Mouse (Mus musculus) liver, embryonic 11.5 days (tissue): ENCODE results near the gene Rassf5. TPM values are rescaled to one million over a fixed set of nuclear protein-coding genes. Genes with fewer than 3 reads are reported as not detected.
A peak's percentile ranks its signal among the peaks of the same experiment; 100 is the strongest.
"Not testable (repeated sequence)": the region's sequence is repeated elsewhere in the genome, so short reads cannot be mapped to it uniquely, and the experiment has no call there.

Experiments
- ATAC-seq: fragments of 200-750 bp; cut with Nextera tagmentation; replicated peaks from 2 replicates; pipeline ENCODE4 v1.8.0; 2017; ENCODE audit warnings: moderate number of reproducible peaks, mild to moderate bottlenecking, moderate TSS enrichment, moderate library complexity; ENCODE audit not compliant: low FRiP score
- DNase-seq: peaks from one replicate; pipeline ENCODE4 v3.0.0-alpha.2; 2017; ENCODE audit warnings: low spot score
- H3K27ac ChIP-seq: fragments of 300-500 bp; sonication (generic); 2 replicates; pipeline ENCODE4 v1.5.1; 2014; ENCODE audit warnings: mild to moderate bottlenecking, low read depth, low read length, control low read depth
- H3K27me3 ChIP-seq: fragments of 300-500 bp; sonication (generic); replicated peaks from 2 replicates; pipeline ENCODE4 v1.6.1; 2014; ENCODE audit warnings: low read length, mixed read lengths; ENCODE audit not compliant: control insufficient read depth, insufficient read depth
- H3K36me3 ChIP-seq: fragments of 300-500 bp; sonication (generic); 2 replicates; pipeline ENCODE4 v1.6.1; 2014; ENCODE audit warnings: mild to moderate bottlenecking, low read length, moderate library complexity, mixed read lengths; ENCODE audit not compliant: control insufficient read depth, insufficient read depth
- H3K4me1 ChIP-seq: fragments of 300-500 bp; sonication (generic); replicated peaks from 2 replicates; pipeline ENCODE4 v1.6.1; 2014; ENCODE audit warnings: low read length, mixed read lengths; ENCODE audit not compliant: control insufficient read depth, insufficient read depth
- H3K4me2 ChIP-seq: fragments of 300-500 bp; sonication (generic); 2 replicates; pipeline ENCODE4 v1.6.1; 2014; ENCODE audit warnings: mild to moderate bottlenecking, control low read depth, moderate library complexity
- H3K4me3 ChIP-seq: fragments of 300-500 bp; sonication (generic); 2 replicates; pipeline ENCODE4 v1.5.1; 2014; ENCODE audit warnings: low read depth, low read length, control low read depth
- H3K9ac ChIP-seq: fragments of 300-500 bp; sonication (generic); 2 replicates; pipeline ENCODE4 v1.6.1; 2014; ENCODE audit warnings: low read depth, low read length, control low read depth
- H3K9me3 ChIP-seq: fragments of 300-500 bp; sonication (generic); 2 replicates; pipeline ENCODE4 v1.6.1; 2016; ENCODE audit warnings: low read length, inconsistent platforms, mixed read lengths; ENCODE audit not compliant: control insufficient read depth
- WGBS: fragments of 180-500 bp; shearing (Covaris S2); extraction: QIAGEN DNeasy Blood & Tissue Kit; methylation state at CpG from one replicate; pipeline ENCODE4 v1.1.7; 2014; 5-methylcytosine and 5-hydroxymethylcytosine counted together
- polyA plus RNA-seq: library from polyadenylated mRNA; unstranded; fragments of >200 nt; fragmentation: Nextera tagmentation; extraction: Ambion mirVana; gene quantifications from 2 replicates; pipeline ENCODE4 v1.2.1, GENCODE M21; 2014

Gene Rassf5
- polyA plus RNA-seq, 1 experiment from 2014 or later = 3.7 TPM

DNA sequence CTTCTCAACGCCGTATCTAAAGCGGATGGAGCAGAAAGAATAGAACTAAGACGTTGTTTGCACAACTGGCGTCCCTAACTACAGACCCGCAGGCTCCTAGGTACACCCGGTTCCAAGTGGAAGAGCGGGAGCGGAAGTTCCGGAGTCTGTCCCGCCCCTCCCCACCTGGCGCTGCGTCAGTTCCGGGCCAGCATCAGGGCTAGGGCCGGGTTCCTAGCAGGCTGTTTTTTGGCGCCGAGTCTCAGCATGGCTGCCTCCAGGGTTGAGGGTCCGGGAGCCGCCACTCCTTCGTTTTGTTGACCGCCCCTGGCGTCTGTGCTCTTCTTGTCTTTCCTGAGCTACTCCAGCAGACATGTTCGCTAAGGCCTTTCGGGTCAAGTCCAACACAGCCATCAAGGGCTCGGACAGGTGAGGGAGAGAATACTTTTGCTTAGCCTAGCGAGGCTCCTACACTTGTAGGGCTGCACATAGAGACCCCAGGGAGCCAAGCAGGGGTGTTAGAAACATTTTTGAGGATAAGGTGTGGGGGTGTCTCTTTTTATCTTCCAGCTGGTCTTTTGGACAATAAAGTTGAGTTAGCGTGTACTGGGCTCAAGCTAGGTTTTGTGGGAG lies 91.9 kb downstream of the Rassf5 start, which contains the start of gene Eif2d:
Eif2d (plus strand) TSS at position 164 of the 612 bp plus-strand sequence.
- peak within 1 kb of the TSS; percentile 77 for H3K4me2 ChIP-seq
- H3K27ac ChIP-seq = peak within 1 kb of the TSS; percentile 49
- peak within 1 kb of the TSS; percentile 72 for H3K9ac ChIP-seq
- peaks cover 7% of the 10 kb centered on the region; the same call in 1 of the 2 replicates for H3K4me1 ChIP-seq
- ATAC-seq (peak; percentile 99), DNase-seq (peak; percentile 91)
- H3K9me3 ChIP-seq = no peaks in the 10 kb centered on the region
- H3K4me3 ChIP-seq = peak within 1 kb of the TSS; percentile 70
- H3K36me3 ChIP-seq = peaks cover 5% of the 10 kb centered on the region; the same call in 1 of the 2 replicates
- 1% methylated on average over 27 of the region's 27 CpGs for WGBS
- H3K27me3 ChIP-seq = no peaks in the 10 kb centered on the region

DNA sequence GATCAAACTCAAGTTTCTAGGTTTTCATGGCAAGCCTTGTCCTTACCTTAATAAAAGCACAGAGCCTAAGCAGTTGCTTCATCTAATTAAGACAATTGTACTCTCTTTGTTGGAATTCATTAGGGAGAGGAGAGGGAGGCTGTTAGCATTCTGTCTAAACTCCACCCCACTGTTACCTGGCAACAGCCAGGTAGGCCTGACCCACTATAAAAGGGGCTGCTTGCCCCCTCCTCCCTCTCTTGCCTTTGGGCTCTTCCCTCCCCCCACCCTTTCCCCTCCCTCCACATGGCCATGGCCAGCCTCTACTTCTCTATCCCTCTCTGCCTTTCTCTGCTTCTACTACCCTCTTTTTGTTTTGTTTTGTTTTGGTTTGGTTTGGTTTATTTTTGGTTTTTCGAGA lies 95.6 kb downstream of the Rassf5 start:
- DNase-seq (no peak), ATAC-seq (no peak)
- H3K27me3 ChIP-seq = no peaks in the 10 kb centered on the region
- H3K9me3 ChIP-seq = no peaks in the 10 kb centered on the region
- H3K36me3 ChIP-seq = no peaks in the 10 kb centered on the region
- H3K27ac ChIP-seq = no peak overlapping the region
- WGBS = 80% methylated on average over 1 of the region's 1 CpGs
- H3K4me1 ChIP-seq = peaks cover 5% of the 10 kb centered on the region; the same call in 1 of the 2 replicates
- no peak overlapping the region for H3K4me2 ChIP-seq
- H3K4me3 ChIP-seq = no peak overlapping the region
- no peak overlapping the region for H3K9ac ChIP-seq

DNA sequence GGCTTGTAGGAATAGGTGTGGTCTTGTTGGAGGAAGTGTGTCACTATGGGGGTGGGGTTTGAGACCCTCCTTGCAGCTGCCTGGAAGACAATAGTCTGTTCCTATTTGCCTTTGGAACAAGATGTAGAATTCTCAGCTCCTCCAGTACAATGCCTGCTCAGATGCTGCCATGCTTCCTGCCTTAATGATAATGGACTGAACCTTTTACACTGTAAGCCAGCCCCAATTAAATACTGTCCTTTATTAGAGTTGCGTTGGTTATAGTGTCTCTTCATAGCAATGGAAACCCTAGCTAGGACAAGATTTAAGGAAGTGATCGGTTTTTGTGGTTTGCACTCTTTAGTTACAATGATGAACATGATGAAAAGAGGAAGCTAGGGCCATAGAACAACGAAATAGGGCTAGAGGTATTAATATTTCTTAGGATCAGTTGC lies 98.9 kb downstream of the Rassf5 start:
- DNase-seq (no peak), ATAC-seq (no peak)
- Histone ChIP-seq H3K27me3 (no peaks in the 10 kb centered on the region), H3K36me3 (no peaks in the 10 kb centered on the region), H3K4me2 (no peak overlapping the region), H3K27ac (no peak overlapping the region), H3K4me1 (no peaks in the 10 kb centered on the region), H3K4me3 (no peak overlapping the region), H3K9ac (no peak overlapping the region), H3K9me3 (no peaks in the 10 kb centered on the region)
- 48% methylated on average over 3 of the region's 3 CpGs for WGBS

DNA sequence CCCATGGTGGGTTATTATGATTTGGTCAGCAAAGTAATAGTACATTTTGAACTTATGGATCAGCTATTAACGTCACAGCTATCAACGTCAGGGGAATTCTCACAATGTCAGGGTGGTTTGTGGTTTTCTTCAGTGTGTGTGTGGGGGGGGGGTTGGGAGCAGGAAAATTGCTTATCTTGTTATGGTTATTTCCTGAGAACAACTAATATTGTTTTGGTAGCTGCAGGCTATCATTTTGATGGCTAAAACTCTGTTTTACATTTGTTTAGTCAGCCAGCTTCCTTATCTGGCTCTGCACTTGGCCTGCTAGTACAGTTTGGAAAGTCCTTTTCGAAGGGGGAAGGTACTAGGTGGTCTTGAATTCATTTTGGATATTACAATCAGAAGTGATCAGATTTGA lies 99.8 kb downstream of the Rassf5 start:
- WGBS = 63% methylated on average over 3 of the region's 3 CpGs
- not testable (repeated sequence) for H3K9ac ChIP-seq

DNA sequence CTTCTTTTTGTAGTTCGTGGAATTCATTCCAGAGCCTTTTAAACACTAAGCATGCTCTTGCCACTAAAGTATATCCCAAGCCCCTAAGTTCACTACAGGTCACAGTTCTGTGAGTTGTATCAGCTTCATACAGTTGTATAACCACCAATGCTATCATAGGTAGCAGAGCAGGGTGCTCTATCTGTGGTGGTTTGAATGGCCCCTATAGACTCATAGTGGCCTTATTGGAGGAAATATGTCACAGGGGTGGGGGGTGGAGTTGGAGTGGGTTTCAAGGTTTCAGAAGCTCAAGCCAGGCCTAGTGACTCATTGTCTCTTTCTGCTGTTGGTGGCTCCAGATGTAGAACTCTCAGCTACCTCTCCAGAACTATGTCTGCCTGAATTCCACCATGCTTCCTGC lies 102.6 kb downstream of the Rassf5 start:
- no peak overlapping the region for H3K4me2 ChIP-seq
- no peaks in the 10 kb centered on the region for H3K36me3 ChIP-seq
- H3K27me3 ChIP-seq = no peaks in the 10 kb centered on the region
- no peaks in the 10 kb centered on the region for H3K9me3 ChIP-seq
- no peak for ATAC-seq
- H3K4me3 ChIP-seq = no peak overlapping the region
- H3K4me1 ChIP-seq = peaks cover 8% of the 10 kb centered on the region
- H3K9ac ChIP-seq = no peak overlapping the region
- WGBS = 85% methylated on average over 1 of the region's 1 CpGs
- DNase-seq = no peak
- no peak overlapping the region for H3K27ac ChIP-seq

More for the DNA sequence above, 99.8 kb downstream of the Rassf5 start:
- not testable (repeated sequence) for H3K27me3 ChIP-seq, ATAC-seq, H3K4me1 ChIP-seq, H3K9me3 ChIP-seq, H3K4me2 ChIP-seq, H3K27ac ChIP-seq, DNase-seq, H3K4me3 ChIP-seq, H3K36me3 ChIP-seq

DNA sequence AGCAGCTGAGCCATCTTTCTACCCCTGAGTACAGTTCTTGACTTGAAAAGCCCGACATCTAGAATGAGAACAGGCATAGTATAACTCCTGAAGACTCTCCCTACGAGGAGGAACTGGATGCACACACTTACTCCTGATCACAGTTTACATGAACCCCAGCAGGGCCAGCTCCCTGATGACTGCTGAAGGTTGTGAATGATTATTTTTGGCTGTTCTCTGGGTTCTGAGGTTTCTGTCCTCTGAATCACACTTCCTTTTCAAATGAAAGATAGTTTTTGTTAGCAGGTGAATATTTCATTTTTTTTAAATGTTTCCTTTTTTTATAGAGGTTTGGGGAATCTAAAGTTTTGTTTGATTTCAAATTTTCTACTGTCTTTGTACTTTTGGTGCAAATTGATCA lies 103.6 kb downstream of the Rassf5 start:
- DNase-seq = no peak
- H3K4me1 ChIP-seq = peaks cover 8% of the 10 kb centered on the region
- H3K27ac ChIP-seq = no peak overlapping the region
- no peaks in the 10 kb centered on the region for H3K27me3 ChIP-seq
- H3K4me3 ChIP-seq = no peak overlapping the region
- ATAC-seq = no peak
- no peak overlapping the region for H3K9ac ChIP-seq
- 51% methylated on average over 2 of the region's 2 CpGs for WGBS
- no peak overlapping the region for H3K4me2 ChIP-seq
- no peaks in the 10 kb centered on the region for H3K36me3 ChIP-seq
- no peaks in the 10 kb centered on the region for H3K9me3 ChIP-seq

DNA sequence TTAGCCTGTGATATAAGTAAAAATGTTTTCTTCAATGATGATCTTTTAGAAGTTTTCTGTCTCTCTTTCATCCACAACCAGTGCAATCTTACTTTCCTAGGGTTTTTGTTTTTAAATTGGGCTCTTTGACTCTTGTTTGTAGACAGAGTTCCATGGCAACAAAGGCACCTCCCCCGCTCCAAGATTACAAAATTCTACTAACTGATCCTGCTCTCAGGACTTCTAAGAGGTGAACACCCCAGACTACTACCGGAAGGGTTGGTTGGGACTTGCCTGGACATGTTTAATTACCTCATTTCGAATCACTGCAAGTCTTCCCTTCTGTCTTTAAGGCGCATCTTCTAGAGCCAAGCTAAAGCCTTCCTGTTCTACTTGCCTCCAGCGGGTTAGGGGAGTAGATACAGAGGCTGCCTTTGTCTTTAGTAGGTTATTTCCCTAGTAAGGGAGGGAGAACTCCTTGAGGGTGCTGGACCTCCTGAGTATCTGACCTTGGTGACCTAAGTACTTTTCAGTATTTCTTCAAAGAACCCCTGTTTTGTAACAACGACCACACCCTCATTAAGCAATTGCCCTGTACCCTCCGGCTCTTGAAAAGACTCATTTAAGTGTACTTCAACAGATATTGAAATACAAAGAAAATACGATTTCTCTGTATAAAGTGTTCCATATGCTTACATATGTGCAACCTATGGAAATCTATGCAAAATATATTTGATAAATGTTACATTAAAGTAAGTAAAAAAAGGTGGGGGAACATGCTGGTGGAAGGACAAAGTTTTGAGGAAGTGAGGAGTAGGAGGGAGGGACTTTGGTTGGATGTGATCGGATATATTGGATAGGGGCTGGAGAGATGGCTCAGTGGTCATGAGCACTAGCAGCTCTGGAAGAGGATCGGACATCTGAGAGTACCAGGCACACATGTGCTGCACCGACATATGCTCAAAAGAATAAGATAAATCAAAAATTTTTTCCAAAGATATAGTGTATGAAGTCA lies 105.7 kb downstream of the Rassf5 start:
- WGBS = 65% methylated on average over 11 of the region's 11 CpGs

DNA sequence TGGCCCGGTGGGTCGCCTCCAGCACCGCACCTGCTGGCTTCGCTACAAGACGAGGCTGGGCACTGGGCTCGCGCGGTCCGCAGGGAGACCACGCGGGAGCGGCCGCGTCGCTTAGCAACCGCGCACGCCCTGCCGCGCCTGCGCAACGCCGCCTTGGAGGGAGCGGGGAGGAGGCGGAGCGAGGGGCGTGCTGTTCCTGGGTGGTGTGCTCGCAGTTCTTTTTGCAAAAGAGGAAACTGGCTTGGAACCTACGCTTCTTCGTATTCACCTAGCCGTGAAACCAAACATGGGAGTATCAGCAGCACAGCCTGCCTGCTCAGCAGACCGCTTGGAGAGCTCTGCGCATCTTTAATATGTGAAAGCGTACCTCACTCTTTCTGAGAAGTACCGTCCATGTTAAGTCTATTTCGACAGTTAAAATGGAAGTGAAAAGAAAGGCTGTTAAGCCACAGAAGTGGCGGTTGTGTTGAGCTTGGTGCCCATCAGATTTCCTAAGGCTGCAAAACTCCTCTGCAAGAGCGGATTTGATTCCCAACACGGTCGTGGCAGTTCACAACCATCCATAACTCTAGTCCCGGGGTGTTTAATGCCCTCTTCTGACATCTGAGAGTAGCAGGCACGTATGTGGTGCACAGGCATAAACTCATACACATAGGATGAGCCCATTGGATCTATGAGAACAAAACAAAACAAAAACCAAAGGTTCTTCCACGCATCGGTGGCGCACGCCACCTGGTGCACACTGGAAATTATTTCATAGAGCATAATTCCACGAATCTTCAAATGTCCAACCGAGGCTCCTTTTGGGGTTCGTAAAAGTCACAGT lies 106.7 kb downstream of the Rassf5 start, which contains the start of gene Dyrk3:
Dyrk3 (minus strand) TSS at position 150 of the 826 bp plus-strand sequence.
- peak; percentile 93 for ATAC-seq
- peaks cover 21% of the 10 kb centered on the region for H3K4me1 ChIP-seq
- H3K9me3 ChIP-seq = no peaks in the 10 kb centered on the region
- H3K27ac ChIP-seq = peak within 1 kb of the TSS; percentile 96
- H3K36me3 ChIP-seq = no peaks in the 10 kb centered on the region
- WGBS = 5% methylated on average over 49 of the region's 49 CpGs
- peak within 1 kb of the TSS; percentile 92 for H3K4me2 ChIP-seq
- peak; percentile 91 for DNase-seq
- H3K9ac ChIP-seq = peak within 1 kb of the TSS; percentile 92
- H3K27me3 ChIP-seq = no peaks in the 10 kb centered on the region
- peak within 1 kb of the TSS; percentile 94 for H3K4me3 ChIP-seq

More for the DNA sequence above, 105.7 kb downstream of the Rassf5 start:
- peak overlapping the region; percentile 92 for H3K9ac ChIP-seq
- no peaks in the 10 kb centered on the region for H3K27me3 ChIP-seq
- ATAC-seq (no peak), DNase-seq (no peak)
- H3K4me1 ChIP-seq = peaks cover 21% of the 10 kb centered on the region
- no peaks in the 10 kb centered on the region for H3K36me3 ChIP-seq
- peak overlapping the region; percentile 92 for H3K4me2 ChIP-seq
- peak overlapping the region; percentile 96; the same call in 1 of the 2 replicates for H3K27ac ChIP-seq
- no peaks in the 10 kb centered on the region for H3K9me3 ChIP-seq
- H3K4me3 ChIP-seq = peak overlapping the region; percentile 94
